Mouse (Mus musculus) central nervous system, embryonic 11.5 days (tissue): ENCODE data around the gene Ifna11. TPM values are rescaled to one million over a fixed set of nuclear protein-coding genes. Genes with fewer than 3 reads are reported as not detected.

ENCODE experiments used
- polyA plus RNA-seq: library from polyadenylated mRNA; depleted of rRNA; stranded (reverse); fragments of >200 nt; gene quantifications from 2 replicates; pipeline ENCODE4 v1.2.3, GENCODE M21; 2012; rRNA removed

The Ifna11 gene
- not detected in 2 replicates for polyA plus RNA-seq

GRCm38 (mm10) chr4:88819659-88820058, at the start of gene Ifna11:
Ifna11 (plus strand) TSS chr4:88819959.

GRCm38 (mm10) chr4:88773534-88773933, 46.2 kb upstream of the Ifna11 start, which contains the start of gene Gm13290:
Gm13290 (plus strand) TSS chr4:88773834.

GRCm38 (mm10) chr4:88776622-88777021, 43.1 kb upstream of the Ifna11 start, which contains the start of gene Gm13289:
Gm13289 (plus strand) TSS chr4:88776922.

GRCm38 (mm10) chr4:88779550-88779949, 40.2 kb upstream of the Ifna11 start, which contains the start of gene Gm13272:
Gm13272 (plus strand) TSS chr4:88779850.

GRCm38 (mm10) chr4:88781831-88782230, 37.9 kb upstream of the Ifna11 start, which contains the start of gene Ifnz:
Ifnz (plus strand) TSS chr4:88782131.

GRCm38 (mm10) chr4:88785409-88785808, 34.4 kb upstream of the Ifna11 start, which contains the start of gene Gm13276:
Gm13276 (plus strand) TSS chr4:88785709.

GRCm38 (mm10) chr4:88788402-88788801, 31.4 kb upstream of the Ifna11 start, which contains the start of gene Gm13277:
Gm13277 (plus strand) TSS chr4:88788632.

GRCm38 (mm10) chr4:88791250-88791649, 28.5 kb upstream of the Ifna11 start, which contains the start of gene Gm13278:
Gm13278 (plus strand) TSS chr4:88791550.

GRCm38 (mm10) chr4:88793936-88794675, 25.7 kb upstream of the Ifna11 start, which contains the start of gene Gm13275:
Gm13275 (plus strand) TSS chr4:88794487.

GRCm38 (mm10) chr4:88797097-88797496, 22.7 kb upstream of the Ifna11 start, which contains the start of gene Gm13279:
Gm13279 (plus strand) TSS chr4:88797397.

GRCm38 (mm10) chr4:88799365-88799764, 20.4 kb upstream of the Ifna11 start, which contains the start of gene Gm13285:
Gm13285 (plus strand) TSS chr4:88799665.

GRCm38 (mm10) chr4:88802954-88803353, 16.8 kb upstream of the Ifna11 start, which contains the start of gene Gm13287:
Gm13287 (plus strand) TSS chr4:88803254.

GRCm38 (mm10) chr4:88805231-88805630, 14.5 kb upstream of the Ifna11 start, which contains the start of gene Gm13288:
Gm13288 (plus strand) TSS chr4:88805531.

GRCm38 (mm10) chr4:88815928-88816327, 3.8 kb upstream of the Ifna11 start, which contains the start of gene Ifna7:
Ifna7 (plus strand) TSS chr4:88816228.

GRCm38 (mm10) chr4:88827116-88827515, 7.4 kb downstream of the Ifna11 start, which contains the start of gene Ifna6:
Ifna6 (plus strand) TSS chr4:88827416.

GRCm38 (mm10) chr4:88835225-88835624, 15.5 kb downstream of the Ifna11 start, which contains the start of gene Ifna5:
Ifna5 (plus strand) TSS chr4:88835525.

GRCm38 (mm10) chr4:88841438-88841911, 21.7 kb downstream of the Ifna11 start, which contains the start of gene Ifna4:
Ifna4 (plus strand) TSS chr4:88841861.

GRCm38 (mm10) chr4:88849698-88850097, 29.9 kb downstream of the Ifna11 start, which contains the start of gene Ifna1:
Ifna1 (plus strand) TSS chr4:88850087.

Other genes with a start within 250 kb of the Ifna11 start
- gene Ifna14, start 248.2 kb upstream of the Ifna11 start, polyA plus RNA-seq, result not detected in 2 replicates
- gene Ifna9, start 227.6 kb upstream of the Ifna11 start, polyA plus RNA-seq, result not detected in 2 replicates
- not detected in 2 replicates for gene Ifna12, start 216.6 kb upstream of the Ifna11 start, polyA plus RNA-seq
- gene C87499, start 185.5 kb upstream of the Ifna11 start, polyA plus RNA-seq, result not detected in 2 replicates
- not detected in 2 replicates for gene Ifna13, start 175.5 kb upstream of the Ifna11 start, polyA plus RNA-seq
- not detected in 2 replicates for gene Ifna16, start 143.0 kb upstream of the Ifna11 start, polyA plus RNA-seq
- gene Ifna2, start 136.0 kb upstream of the Ifna11 start, polyA plus RNA-seq, result not detected in 2 replicates
- gene Ifnab, start 128.6 kb upstream of the Ifna11 start, polyA plus RNA-seq, result 0.06 TPM in 2 replicates
- 0.11 and 0.25 TPM in 2 replicates for gene Gm26566, start 98.2 kb upstream of the Ifna11 start, polyA plus RNA-seq
- 46.1 and 65.0 TPM in 2 replicates for gene Klhl9, start 97.5 kb upstream of the Ifna11 start, polyA plus RNA-seq
- gene Gm13271, start 65.1 kb upstream of the Ifna11 start, polyA plus RNA-seq, result not detected in 2 replicates
- 0.05 and 0.10 TPM in 2 replicates for gene Gm13283, start 59.8 kb upstream of the Ifna11 start, polyA plus RNA-seq
- gene Gm13290, start 46.1 kb upstream of the Ifna11 start, polyA plus RNA-seq, result not detected in 2 replicates
- gene Gm13289, start 43.0 kb upstream of the Ifna11 start, polyA plus RNA-seq, result not detected in 2 replicates
- not detected in 2 replicates for gene Gm13272, start 40.1 kb upstream of the Ifna11 start, polyA plus RNA-seq
- 0.05 and 0.10 TPM in 2 replicates for gene Ifnz, start 37.8 kb upstream of the Ifna11 start, polyA plus RNA-seq
- gene Gm13276, start 34.2 kb upstream of the Ifna11 start, polyA plus RNA-seq, result not detected in 2 replicates
- gene Gm13277, start 31.3 kb upstream of the Ifna11 start, polyA plus RNA-seq, result not detected in 2 replicates
- gene Gm13278, start 28.4 kb upstream of the Ifna11 start, polyA plus RNA-seq, result not detected in 2 replicates
- 0.12 TPM in 1 of 2 replicates, not detected in the other for gene Gm13275, start 25.5 kb upstream of the Ifna11 start, polyA plus RNA-seq
- not detected in 2 replicates for gene Gm13279, start 22.6 kb upstream of the Ifna11 start, polyA plus RNA-seq
- not detected in 2 replicates for gene Gm13285, start 20.3 kb upstream of the Ifna11 start, polyA plus RNA-seq
- gene Gm13287, start 16.7 kb upstream of the Ifna11 start, polyA plus RNA-seq, result 0.12 TPM in 1 of 2 replicates, not detected in the other
- gene Gm13288, start 14.4 kb upstream of the Ifna11 start, polyA plus RNA-seq, result 0.01 and 0.02 TPM in 2 replicates
- not detected in 2 replicates for gene Ifna7, start 3.7 kb upstream of the Ifna11 start, polyA plus RNA-seq
- not detected in 2 replicates for gene Ifna6, start 7.5 kb downstream of the Ifna11 start, polyA plus RNA-seq
- gene Ifna5, start 15.6 kb downstream of the Ifna11 start, polyA plus RNA-seq, result not detected in 2 replicates
- gene Ifna4, start 21.9 kb downstream of the Ifna11 start, polyA plus RNA-seq, result not detected in 2 replicates
- not detected in 2 replicates for gene Ifna1, start 30.1 kb downstream of the Ifna11 start, polyA plus RNA-seq
- not detected in 2 replicates for gene Ifne, start 60.2 kb downstream of the Ifna11 start, polyA plus RNA-seq